Mouse (Mus musculus): ENCODE data around the gene Ahnak.
"Not testable (repeated sequence)": the region's sequence is repeated elsewhere in the genome, so short reads cannot be mapped to it uniquely, and the experiment has no call there.

Gene Ahnak

DNA sequence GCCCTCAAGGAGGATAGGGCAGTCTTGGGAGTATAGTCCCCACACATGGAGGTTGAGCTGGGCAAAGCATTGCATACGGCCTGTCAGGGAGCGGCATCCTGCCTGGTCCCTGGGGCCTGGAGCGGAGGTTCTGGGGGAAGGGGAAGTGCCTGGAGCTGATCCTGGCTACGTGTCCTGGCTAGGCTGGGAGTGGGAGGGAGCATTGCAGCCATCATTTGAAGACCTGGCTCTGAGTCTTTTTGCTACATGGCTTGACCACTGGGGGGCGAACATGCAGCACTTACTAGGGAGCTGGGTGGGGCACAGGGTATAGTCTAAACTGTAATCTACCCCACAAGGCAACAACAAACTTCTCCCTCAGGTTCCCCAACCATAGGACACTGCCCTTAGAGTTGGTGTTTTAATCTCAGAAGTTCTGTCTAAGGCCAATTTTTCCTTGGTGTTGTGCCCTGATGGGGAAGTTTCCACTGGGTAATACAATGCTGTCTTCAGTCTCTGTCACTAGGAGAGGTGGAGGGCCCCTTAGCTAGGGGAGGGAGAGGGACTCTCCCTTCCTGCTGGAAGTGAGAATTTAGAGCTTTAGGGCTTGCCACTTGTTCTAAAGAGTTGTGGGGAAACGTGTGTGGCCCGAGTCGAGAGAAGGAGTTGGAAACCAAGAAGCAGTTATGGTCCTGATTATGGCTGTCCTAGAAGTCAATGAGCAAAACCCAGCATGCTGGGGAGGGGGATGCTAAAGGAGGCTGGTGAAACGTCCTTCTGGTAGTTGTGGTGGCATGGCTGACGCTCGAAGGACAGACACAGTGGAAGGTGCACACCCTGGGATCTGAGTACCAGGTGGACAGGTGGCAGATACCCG, 3.9 kb downstream of the Ahnak start:
- DNase-seq (ENCODE audit: extremely low read depth, low read depth, low spot score) = no peak

- DNase-seq (ENCODE audit: extremely low read depth, low read depth, low spot score) = no peak
These were observed 4.5 kb downstream of the Ahnak start for GRCm38 (mm10) chr19:8993625-8993912.

DNA sequence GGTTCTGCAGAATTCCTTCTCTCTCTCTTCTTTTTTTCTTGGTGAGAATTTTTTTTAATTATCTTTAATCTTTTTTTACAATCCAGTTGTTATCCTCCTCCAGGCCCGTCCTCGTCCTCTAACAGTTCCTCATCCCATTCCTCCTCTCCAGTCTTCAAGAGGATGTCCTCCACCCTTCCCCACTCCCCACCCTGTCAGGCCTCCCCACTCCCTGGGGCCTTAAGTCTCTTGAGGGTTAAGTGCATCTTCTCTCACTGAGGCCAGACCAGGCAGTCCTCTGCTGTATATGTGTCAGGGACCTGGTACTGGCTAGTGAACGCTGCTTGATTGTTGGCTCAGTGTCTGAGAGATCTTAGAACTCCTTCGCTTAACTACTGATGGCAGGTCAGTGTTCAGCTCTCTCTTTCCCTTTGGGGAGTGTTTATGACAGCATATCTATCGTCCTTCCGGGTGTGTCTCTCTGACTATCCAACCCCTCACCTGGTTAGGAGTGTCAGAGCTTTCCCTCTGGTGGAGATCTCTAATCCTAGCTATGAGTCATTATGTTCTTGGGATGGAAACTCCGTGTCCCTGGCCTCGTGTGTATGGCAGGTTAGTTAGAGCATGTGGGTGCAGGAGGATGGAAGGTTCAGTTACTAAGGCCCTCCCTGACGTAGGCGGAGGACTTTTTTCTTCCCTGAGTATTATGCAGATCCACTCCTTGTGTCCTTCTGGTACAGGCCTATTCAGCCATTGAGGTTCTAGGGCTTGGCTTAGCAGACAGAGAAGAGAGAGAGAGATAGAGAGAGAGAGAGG, 5.9 kb downstream of the Ahnak start:
- peak; percentile 91 for DNase-seq (ENCODE audit: extremely low read depth, low read depth, low spot score)

DNA sequence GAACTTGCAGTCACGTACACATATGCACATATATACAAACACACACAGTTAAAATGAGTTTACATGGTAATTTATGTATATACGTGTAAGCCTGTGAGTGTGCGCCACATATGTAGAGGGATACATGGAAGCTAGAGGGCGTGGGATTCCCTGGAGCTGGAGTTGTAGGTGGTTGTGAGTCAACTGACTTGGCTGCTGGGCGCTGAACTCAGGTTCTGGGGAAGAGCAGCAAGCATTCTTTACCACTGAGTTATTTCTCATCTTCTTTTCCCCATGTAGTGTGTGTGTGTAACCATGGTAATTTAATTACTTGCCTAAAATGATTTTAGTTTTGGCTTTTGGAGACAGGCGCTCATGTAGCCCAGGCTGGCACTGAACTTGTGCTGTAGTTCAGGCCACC, 7.5 kb downstream of the Ahnak start:
- DNase-seq (ENCODE audit: extremely low read depth, low read depth, low spot score) = no peak

- DNase-seq (ENCODE audit: extremely low read depth, low read depth, low spot score) = peak; percentile 66
These were observed 8.5 kb downstream of the Ahnak start for GRCm38 (mm10) chr19:8997546-8997945.

DNA sequence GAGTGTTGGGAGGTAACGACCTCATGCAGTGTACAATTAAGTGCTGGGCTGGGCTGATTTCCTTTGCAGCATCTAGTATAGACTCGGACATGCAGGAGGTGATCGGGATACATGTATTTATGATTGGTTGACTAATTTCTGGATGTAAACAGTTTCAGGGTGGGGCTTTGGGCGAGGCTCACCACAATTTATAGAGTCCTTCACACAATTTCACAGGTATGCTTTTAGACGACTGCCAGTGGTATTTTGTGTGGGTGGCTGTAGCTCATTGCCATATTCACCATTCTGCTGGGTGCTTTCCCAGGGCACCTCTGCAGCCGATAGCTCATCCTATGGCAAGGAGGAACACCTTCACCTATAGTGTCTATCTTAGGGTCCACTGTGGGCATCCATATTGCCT, 9.5 kb downstream of the Ahnak start:
- no peak for DNase-seq (ENCODE audit: extremely low read depth, low read depth, low spot score)

DNA sequence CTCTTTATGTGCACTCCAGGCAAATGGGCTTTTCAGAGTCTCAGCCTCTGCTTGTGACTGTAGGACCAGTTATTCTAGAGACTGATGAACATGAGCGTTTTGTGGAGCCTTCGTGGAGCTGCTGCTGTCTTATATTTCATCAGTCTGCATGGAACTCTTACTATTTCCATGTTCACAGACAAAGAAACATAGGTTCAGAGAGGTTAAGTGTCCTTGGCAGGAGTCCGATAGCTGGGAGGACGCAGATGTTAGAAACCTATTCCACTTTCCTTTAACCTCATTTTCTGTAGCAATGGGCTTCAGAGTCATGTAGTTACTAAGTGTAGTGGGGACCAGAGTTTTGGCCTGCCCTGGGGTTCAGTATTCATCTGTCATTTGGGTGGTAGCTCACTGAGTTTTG, 10.1 kb downstream of the Ahnak start:
- DNase-seq (ENCODE audit: extremely low read depth, low read depth, low spot score) = no peak

DNA sequence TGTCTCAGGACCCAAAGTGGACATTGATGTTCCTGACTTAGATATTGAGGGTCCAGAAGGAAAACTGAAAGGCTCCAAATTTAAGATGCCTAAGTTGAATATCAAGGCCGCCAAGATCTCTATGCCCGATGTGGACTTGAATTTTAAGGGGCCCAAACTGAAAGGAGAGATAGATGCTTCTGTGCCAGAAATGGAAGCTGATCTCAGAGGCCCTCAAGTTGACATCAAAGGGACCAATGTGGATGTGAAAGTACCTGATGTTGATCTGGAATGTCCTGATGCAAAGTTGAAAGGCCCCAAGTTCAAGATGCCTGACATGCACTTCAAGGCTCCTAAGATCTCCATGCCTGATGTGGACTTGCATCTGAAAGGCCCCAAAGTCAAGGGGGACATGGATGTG, 17.8 kb downstream of the Ahnak start:
- DNase-seq (ENCODE audit: extremely low read depth, low read depth, low spot score) = not testable (repeated sequence)

DNA sequence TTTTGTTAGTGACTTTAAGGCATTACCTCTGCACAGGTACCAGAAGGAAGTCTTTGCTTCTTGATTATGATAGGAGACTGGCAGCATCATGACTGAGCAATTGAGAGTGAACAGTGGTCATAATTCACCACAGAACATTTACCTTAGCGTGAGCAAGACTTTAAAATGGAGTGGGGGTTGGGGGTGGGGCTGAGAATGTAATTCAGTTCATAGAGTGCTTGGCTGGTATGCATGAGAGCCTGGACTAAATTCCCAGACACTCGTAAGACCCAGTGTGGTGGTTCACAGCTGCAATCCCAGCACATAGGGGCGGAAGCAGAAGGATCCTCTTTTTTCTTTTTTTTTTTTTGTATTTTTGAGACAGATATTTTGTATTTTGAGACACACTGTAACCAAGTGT, 30.2 kb downstream of the Ahnak start:
- DNase-seq (ENCODE audit: extremely low read depth, low read depth, low spot score) = no peak

- DNase-seq (ENCODE audit: extremely low read depth, low read depth, low spot score) = peak; percentile 96
These were observed 34.1 kb downstream of the Ahnak start for GRCm38 (mm10) chr19:9023021-9023778.

DNA sequence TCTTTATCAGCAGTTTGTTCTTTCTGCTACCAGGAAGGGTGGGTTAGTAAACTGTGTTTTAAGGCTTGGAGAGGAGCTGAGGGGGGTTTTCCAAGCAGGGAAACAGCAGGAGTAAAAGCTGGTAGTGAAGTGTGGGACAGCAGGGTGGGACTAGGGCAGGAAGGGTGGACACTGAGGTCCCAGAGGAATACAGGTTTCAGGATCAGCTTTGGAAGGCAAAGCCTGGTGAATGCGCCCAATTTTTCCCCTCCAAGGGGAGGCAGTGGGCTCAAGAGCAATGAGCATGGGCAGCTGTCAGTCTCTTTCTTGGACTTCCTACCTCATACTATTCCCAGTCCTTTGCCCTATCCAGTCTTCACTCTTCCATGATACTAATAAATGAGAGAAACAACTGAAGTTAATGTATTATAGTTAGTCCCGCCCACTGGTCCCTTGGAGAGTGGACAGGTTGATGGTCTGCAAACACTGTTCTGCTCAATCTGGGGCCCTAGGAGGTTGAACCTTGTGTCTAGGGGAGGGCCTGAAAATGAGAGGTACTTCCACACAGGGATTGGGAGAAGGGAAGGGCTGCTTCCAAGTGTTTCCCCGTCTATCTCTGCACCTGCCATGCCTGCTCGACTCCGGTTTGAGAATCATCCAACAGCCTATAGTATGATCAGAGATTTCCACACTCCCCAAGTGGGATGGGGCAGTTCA, 36.6 kb downstream of the Ahnak start:
- DNase-seq (ENCODE audit: extremely low read depth, low read depth, low spot score) = no peak

DNA sequence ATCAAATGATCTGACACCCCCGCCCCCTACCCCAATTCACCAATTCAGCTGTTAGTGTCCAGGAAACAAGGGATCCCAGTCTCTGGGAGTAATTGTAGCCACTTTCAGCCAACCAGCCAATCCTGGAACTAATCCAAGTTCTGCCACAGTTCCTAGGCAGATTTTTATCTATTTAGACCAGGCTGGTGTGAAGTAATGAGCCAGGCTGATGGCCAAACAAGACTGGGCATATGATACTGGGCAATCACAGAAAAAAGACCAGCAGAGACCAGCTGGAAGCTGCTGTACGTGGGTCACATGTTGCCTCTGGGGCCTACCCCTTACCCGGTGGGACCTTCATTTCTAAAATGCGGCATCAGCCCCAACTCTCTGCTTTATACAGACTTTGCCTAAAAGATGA, 37.5 kb downstream of the Ahnak start:
- DNase-seq (ENCODE audit: extremely low read depth, low read depth, low spot score) = no peak

DNA sequence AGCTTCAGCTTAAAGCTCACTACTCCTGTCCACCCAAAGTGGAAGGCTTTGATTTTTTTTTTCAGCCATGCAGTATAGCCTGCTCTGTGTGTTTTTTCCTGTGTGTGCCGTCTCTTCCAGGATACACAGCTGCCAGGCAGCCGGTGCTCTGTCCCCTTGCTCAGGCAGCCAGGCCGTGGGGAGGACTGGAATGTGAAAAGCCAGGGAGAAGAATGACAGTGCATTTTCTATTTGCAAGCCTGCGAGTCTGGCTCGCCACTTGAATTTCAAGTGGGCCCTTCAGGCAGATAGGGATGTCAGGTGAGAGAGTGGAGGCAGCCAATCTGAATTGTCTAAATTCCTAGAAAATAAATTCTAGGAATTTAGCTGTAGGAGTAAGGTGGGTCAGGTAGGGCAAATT, 38.7 kb downstream of the Ahnak start:
- DNase-seq (ENCODE audit: extremely low read depth, low read depth, low spot score) = no peak

GRCm38 (mm10) chr19:9028375-9028774, 39.3 kb downstream of the Ahnak start:
- DNase-seq (ENCODE audit: extremely low read depth, low read depth, low spot score) = no peak

GRCm38 (mm10) chr19:9029640-9030262, 40.7 kb downstream of the Ahnak start:
- no peak for DNase-seq (ENCODE audit: extremely low read depth, low read depth, low spot score)

DNA sequence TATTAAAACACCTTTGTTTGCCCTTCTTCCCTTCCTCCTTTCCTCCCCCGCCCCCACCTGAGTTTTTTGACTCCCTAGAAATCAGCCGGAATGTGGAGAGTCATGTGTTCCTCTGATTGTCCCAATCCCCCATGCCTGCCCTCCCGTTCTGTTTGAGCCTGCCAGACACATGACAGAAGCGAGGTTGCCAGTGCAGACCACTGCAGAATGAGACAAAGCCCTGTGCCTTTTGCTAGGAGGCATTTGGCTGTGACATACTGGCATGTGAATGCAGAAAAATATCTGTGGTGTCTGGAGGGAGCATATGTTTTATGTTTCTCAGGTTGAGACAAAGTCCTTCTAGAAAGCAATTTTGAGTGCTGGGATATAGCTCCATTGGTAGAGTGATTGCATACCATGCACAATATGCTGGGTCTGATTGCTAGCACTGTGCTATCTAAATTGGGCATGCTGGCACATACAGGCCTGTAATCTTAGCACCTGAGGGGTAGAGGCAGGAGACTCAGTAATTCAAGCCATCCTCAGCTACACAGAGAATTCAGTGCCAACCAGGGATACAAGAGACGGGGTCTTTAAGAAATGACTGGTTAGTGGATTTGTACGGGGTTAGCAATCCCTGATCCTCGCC, 43.5 kb downstream of the Ahnak start:
- no peak for DNase-seq (ENCODE audit: extremely low read depth, low read depth, low spot score)

DNA sequence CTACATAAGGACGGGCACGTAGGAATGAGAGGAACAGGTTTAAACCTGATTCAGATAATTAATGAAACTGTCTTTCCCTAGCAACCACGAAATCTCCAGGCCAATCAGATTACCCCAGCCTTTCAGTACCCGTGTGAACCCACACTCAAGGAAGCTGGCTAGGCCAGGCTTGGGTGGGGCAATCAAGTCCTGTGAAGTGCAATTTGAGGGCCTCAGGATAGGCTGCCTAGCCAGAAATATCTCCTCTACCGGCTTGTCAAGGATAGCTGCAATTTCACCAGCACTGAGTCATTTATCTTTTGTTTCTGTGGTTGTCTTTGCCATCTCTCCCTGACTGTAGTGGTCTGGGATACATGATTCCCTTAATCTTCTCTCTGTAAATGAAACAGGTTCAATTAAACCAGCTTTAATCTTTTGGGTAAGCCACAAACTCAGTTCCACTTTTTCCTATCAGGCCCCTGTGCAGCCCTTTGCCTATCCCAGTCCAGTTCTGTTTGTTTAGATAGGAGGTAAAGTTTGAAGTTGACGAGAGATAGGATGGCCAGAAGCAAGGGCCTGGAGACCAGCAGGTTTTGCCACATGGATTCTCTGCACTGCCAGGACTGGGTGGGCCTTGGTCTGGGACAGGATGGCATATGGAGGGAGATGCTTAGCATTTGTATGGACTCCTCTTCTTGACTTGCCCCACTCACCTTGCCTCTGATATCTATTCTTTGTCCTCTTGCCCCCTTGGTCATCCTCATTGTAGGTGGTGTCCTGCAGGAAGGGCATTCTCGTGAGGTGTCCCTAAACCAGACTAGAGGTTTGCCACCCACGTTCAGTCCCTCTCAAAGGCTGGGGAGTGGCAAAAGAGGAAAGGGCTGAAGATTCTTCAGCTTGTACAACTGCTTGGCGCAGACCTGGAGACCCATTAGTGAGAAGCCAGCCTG, 44.6 kb downstream of the Ahnak start:
- peak; percentile 99 for DNase-seq (ENCODE audit: extremely low read depth, low read depth, low spot score)

DNA sequence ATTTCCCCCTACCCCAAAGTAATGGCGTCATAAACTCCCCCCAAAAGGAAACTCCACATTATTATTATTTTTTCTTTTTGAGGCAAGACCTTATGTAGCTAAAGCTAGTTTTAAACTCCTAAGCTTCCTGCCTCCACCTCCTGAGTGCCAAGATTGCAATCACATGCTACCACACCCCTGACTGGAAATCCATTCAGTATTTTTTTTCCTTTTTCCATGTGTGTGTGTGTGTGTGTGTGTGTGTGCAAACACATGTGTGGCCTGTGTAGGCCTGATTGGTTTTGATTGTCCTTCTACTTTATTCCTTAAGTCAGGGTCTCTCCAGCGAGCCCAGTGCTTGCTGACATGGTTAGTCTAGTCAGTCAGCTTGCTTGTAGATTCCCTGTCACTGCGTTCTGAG, 45.4 kb downstream of the Ahnak start:
- no peak for DNase-seq (ENCODE audit: extremely low read depth, low read depth, low spot score)

DNA sequence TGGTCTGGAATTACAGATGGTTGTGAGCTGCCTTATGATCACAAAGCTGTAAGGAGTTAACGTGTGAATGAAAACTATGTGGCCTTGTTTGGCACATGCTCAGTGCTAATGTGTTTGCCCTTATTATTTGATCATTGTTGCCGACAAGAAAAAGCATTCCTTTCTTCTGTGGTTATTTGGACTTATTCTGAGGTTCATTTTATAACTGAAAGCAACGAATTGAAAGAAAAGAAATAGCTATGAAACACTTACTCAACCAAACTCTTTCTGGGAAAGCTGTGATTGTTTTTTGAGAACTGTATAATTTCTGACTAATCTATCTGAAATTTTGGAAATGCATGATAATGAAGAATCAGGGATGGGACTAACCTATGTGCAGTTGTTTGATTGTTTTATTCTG, 46.0 kb downstream of the Ahnak start:
- no peak for DNase-seq (ENCODE audit: extremely low read depth, low read depth, low spot score)
